Mouse (Mus musculus) bone marrow, adult 2 months (tissue): ENCODE measurements around the gene Pdcd11.

Experiments
- CTCF ChIP-seq: fragments of 200-500 bp; IDR thresholded peaks from 2 replicates; pipeline ENCODE4 v1.5.1; 2011; ENCODE audit warnings: low read length, control low read depth; ENCODE audit not compliant: control insufficient read depth, insufficient read depth
- POLR2A ChIP-seq: fragments of 200-500 bp; IDR thresholded peaks from 2 replicates; pipeline ENCODE4 v1.6.1; 2011; ENCODE audit warnings: low read depth, mild to moderate bottlenecking, control low read depth, low read length, borderline replicate concordance; ENCODE audit not compliant: control insufficient read depth

DNA sequence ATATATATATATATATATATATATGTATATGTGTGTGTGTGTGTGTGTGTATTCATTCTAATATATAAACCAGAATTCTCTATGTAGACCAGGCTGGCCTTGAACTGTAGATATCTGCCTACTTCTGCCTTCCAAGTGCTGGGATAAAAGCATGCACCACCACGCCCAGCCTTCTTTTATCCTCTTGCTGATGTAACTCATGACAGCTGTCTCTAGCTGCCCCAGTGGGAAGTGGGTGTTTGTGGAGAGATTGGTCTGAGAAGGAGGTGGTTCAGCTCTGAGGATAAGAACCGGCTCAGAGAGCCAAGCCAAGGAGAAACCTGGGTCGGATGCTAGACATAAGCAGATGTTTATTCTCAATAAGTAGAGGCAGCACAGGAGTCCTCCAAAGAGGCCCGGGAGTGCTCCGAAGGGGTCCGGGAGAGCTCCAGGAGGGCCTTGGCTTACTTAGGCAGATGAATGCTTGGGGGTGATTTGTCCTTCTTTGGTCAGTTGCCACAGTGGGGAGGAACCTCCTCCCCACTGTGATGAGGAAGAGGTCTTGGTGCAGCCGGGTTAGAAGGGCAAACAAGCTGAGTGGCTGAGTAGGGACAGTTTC lies 77.1 kb downstream of the Pdcd11 start:
- no peak for TF ChIP-seq CTCF
- TF ChIP-seq POLR2A, result no peak
